Mouse (Mus musculus) naive thymus-derived CD4-positive, alpha-beta T cell, adult 2 months (primary cell): ENCODE data around the gene Zbed3.
"Not testable (repeated sequence)": the region's sequence is repeated elsewhere in the genome, so short reads cannot be mapped to it uniquely, and the experiment has no call there.

Experiments used
- DNase-seq: peaks from one replicate; pipeline ENCODE4 v3.0.0-alpha.2; 2011; ENCODE audit warnings: low read depth

The Zbed3 gene

GRCm38 (mm10) chr13:95332086-95332899, 8.9 kb downstream of the Zbed3 start:
- DNase-seq, result no peak

- DNase-seq, result no peak
These were observed 12.8 kb downstream of the Zbed3 start for GRCm38 (mm10) chr13:95336122-95336677.

GRCm38 (mm10) chr13:95343470-95343869, 20.1 kb downstream of the Zbed3 start:
- DNase-seq, result no peak

GRCm38 (mm10) chr13:95345869-95346268, 22.5 kb downstream of the Zbed3 start:
- no peak for DNase-seq

- DNase-seq, result peak; percentile 73
These were observed 23.7 kb downstream of the Zbed3 start for GRCm38 (mm10) chr13:95347018-95347696.

GRCm38 (mm10) chr13:95348476-95348875, 25.1 kb downstream of the Zbed3 start:
- DNase-seq, result no peak

GRCm38 (mm10) chr13:95358223-95358622, 34.8 kb downstream of the Zbed3 start:
- no peak for DNase-seq

GRCm38 (mm10) chr13:95363440-95363839, 40.0 kb downstream of the Zbed3 start:
- no peak for DNase-seq

- no peak for DNase-seq
These were observed 42.9 kb downstream of the Zbed3 start for GRCm38 (mm10) chr13:95366356-95366755.

- peak; percentile 90 for DNase-seq
These were observed 51.5 kb downstream of the Zbed3 start, which contains the start of gene Aggf1 for GRCm38 (mm10) chr13:95374701-95375553. Gene Aggf1 (minus strand): TSS chr13:95375352.

GRCm38 (mm10) chr13:95375554-95375914, 52.1 kb downstream of the Zbed3 start:
- no peak for DNase-seq

- not testable (repeated sequence) for DNase-seq
These were observed 53.4 kb downstream of the Zbed3 start for GRCm38 (mm10) chr13:95376689-95377289.

GRCm38 (mm10) chr13:95378696-95379095, 55.3 kb downstream of the Zbed3 start:
- DNase-seq, result no peak

- no peak for DNase-seq
These were observed 59.0 kb downstream of the Zbed3 start for GRCm38 (mm10) chr13:95382418-95382817.
